Mouse (Mus musculus) kidney, postnatal 0 days (tissue): ENCODE measurements around the gene Macrod2. TPM values are rescaled to one million over a fixed set of nuclear protein-coding genes. Genes with fewer than 3 reads are reported as not detected.

Experiments used
- ATAC-seq: fragments of 200-750 bp; cut with Nextera tagmentation; replicated peaks from 2 replicates; pipeline ENCODE4 v1.8.0; 2017; ENCODE audit warnings: low read depth, moderate number of reproducible peaks, moderate TSS enrichment, moderate library complexity; ENCODE audit not compliant: low FRiP score
- DNase-seq: peaks from one replicate; pipeline ENCODE4 v3.0.0-alpha.2; 2016; ENCODE audit warnings: low spot score
- H3K27ac ChIP-seq: fragments of 300-500 bp; sonication (generic); 2 replicates; pipeline ENCODE4 v1.5.1; 2014; ENCODE audit warnings: mild to moderate bottlenecking
- H3K27me3 ChIP-seq: fragments of 300-500 bp; sonication (generic); 2 replicates; pipeline ENCODE4 v1.6.1; 2014; ENCODE audit warnings: low read length, mixed read lengths; ENCODE audit not compliant: insufficient read depth
- H3K36me3 ChIP-seq: fragments of 300-500 bp; sonication (generic); 2 replicates; pipeline ENCODE4 v1.6.1; 2014; ENCODE audit warnings: low read length, mixed read lengths; ENCODE audit not compliant: insufficient read depth
- H3K4me1 ChIP-seq: fragments of 300-500 bp; sonication (generic); replicated peaks from 2 replicates; pipeline ENCODE4 v1.6.1; 2014; ENCODE audit warnings: antibody characterized with exemption, low read length, mixed read lengths; ENCODE audit not compliant: insufficient read depth
- H3K4me2 ChIP-seq: fragments of 300-500 bp; sonication (generic); 2 replicates; pipeline ENCODE4 v1.6.1; 2014; ENCODE audit warnings: mild to moderate bottlenecking, low read length, moderate library complexity, mixed read lengths
- H3K4me3 ChIP-seq: fragments of 300-500 bp; sonication (generic); replicated peaks from 2 replicates; pipeline ENCODE4 v1.5.1; 2014; ENCODE audit warnings: low read depth, low read length
- H3K9ac ChIP-seq: fragments of 300-500 bp; sonication (generic); 2 replicates; pipeline ENCODE4 v1.6.1; 2014; ENCODE audit warnings: low read depth, low read length
- H3K9me3 ChIP-seq: fragments of 300-500 bp; sonication (generic); replicated peaks from 2 replicates; pipeline ENCODE4 v1.6.1; 2016; ENCODE audit warnings: low read length, inconsistent platforms, mixed read lengths
- CTCF ChIP-seq: IDR thresholded peaks from 2 replicates; pipeline ENCODE4 v1.5.1; 2016; ENCODE audit warnings: antibody characterized with exemption, low read depth, mild to moderate bottlenecking, moderate library complexity
- WGBS: fragments of 180-500 bp; shearing (Covaris S2); extraction: QIAGEN DNeasy Blood & Tissue Kit; methylation state at CpG from one replicate; pipeline ENCODE4 v1.1.7; 2014; 5-methylcytosine and 5-hydroxymethylcytosine counted together
- polyA plus RNA-seq: library from polyadenylated mRNA; unstranded; fragments of >200 nt; fragmentation: Nextera tagmentation; extraction: Ambion mirVana; gene quantifications from 2 replicates; pipeline ENCODE4 v1.2.1, GENCODE M21; 2015

The Macrod2 gene
- polyA plus RNA-seq, 1 experiment from 2014 or later: 28.6 TPM

DNA sequence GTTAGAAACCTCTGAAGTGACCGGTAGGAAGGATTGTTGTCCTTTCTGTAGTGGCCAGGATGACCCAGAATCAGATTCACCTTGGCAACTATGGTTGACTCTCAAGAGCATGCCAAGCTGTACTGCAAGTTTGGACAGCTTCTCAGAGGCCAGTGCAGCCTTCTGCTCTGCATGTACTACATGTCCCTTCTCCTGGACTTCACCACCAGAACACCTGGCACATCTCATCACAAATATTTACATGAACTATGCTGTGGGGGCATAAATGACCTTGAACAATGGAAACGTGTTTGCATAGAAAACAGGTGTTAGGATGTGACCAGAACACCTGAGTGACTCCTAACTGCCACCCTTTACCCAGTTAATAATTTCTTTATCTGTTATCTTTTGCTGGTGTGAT lies 957.5 kb downstream of the Macrod2 start:
- Histone ChIP-seq H3K36me3 (no peaks in the 10 kb centered on the region), H3K4me2 (no peak overlapping the region), H3K27ac (no peak overlapping the region), H3K9ac (no peak overlapping the region), H3K4me3 (no peak overlapping the region), H3K9me3 (no peaks in the 10 kb centered on the region), H3K27me3 (no peaks in the 10 kb centered on the region), H3K4me1 (no peaks in the 10 kb centered on the region)
- no peak for TF ChIP-seq CTCF
- 65% methylated on average over 2 of the region's 2 CpGs for WGBS
- DNase-seq: no peak
- no peak for ATAC-seq

DNA sequence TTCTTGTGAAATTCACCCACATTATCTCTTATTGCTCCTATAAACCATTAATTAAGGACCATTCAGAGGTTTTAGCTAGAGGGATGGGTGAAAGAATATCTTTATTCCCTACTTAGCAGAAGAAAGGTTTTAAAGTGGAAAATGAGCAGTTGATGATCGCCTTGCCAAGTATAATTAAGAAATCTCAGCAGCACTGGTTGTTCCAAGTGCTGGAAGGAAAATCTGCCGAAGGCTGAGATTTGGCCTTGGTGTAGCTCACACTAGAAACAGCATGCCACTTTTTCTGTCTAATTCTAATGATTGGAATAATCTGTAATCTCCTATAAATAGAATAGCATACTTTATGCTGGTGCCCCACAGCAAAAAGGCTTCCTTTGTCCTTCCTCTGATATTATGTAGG lies 993.5 kb downstream of the Macrod2 start:
- H3K9ac ChIP-seq: no peak overlapping the region
- WGBS: 86% methylated on average over 2 of the region's 2 CpGs
- H3K4me3 ChIP-seq: no peak overlapping the region

DNA sequence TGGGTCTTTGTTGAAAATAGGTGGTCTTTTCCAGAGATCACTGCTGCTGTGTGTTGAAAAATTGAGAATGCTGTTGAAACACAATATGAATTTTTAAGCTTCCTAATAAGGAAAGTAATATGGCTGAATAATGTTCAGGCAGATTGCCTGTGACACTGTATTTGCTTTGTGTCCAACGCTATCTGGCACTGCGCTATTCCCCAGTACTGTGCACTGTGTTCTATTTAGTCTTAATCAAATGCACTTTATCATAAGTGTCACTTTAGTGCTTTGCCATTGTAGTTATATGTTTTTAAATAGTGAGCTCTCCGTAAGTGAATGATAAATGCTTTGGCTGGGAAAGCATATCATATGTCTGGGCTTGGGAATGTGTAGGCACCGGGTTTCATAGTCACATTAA lies 996.1 kb downstream of the Macrod2 start:
- TF ChIP-seq CTCF: no peak
- DNase-seq: no peak
- Histone ChIP-seq H3K27ac (no peak overlapping the region), H3K9ac (no peak overlapping the region), H3K36me3 (no peaks in the 10 kb centered on the region), H3K4me3 (no peak overlapping the region), H3K4me2 (no peak overlapping the region), H3K4me1 (no peaks in the 10 kb centered on the region), H3K9me3 (no peaks in the 10 kb centered on the region), H3K27me3 (no peaks in the 10 kb centered on the region)
- ATAC-seq: no peak
- WGBS: 81% methylated on average over 4 of the region's 4 CpGs

More for the DNA sequence above, 993.5 kb downstream of the Macrod2 start:
- DNase-seq (no peak), ATAC-seq (no peak)
- TF ChIP-seq CTCF: no peak
- Histone ChIP-seq H3K4me2 (no peak overlapping the region), H3K27me3 (no peaks in the 10 kb centered on the region), H3K9me3 (no peaks in the 10 kb centered on the region), H3K4me1 (no peaks in the 10 kb centered on the region), H3K36me3 (no peaks in the 10 kb centered on the region), H3K27ac (no peak overlapping the region)

DNA sequence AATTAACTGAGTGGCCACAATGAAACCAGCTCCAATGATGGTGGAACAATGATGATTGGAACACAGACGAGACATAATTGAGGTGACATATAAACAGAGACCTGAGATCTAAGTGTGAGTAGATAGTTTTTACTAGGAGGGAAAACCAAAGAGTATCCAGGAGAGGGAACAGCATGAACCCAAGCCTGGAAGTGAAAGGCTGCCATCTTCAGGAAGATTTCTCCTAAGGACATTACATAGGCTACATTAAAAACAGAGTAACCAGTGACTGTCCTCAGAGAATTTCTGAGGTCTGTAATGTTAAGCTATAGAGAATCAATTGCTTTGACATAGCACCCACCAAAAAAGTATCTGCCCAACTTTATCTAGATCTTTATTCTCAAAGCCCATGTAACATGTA lies 999.7 kb downstream of the Macrod2 start:
- Histone ChIP-seq H3K9me3 (no peaks in the 10 kb centered on the region), H3K27me3 (no peaks in the 10 kb centered on the region), H3K27ac (no peak overlapping the region), H3K4me2 (no peak overlapping the region), H3K36me3 (no peaks in the 10 kb centered on the region), H3K9ac (no peak overlapping the region), H3K4me1 (no peaks in the 10 kb centered on the region), H3K4me3 (no peak overlapping the region)
- DNase-seq (peak; percentile 27), ATAC-seq (no peak)
- peak; percentile 55 for TF ChIP-seq CTCF
- WGBS: 63% methylated on average over 1 of the region's 1 CpGs

DNA sequence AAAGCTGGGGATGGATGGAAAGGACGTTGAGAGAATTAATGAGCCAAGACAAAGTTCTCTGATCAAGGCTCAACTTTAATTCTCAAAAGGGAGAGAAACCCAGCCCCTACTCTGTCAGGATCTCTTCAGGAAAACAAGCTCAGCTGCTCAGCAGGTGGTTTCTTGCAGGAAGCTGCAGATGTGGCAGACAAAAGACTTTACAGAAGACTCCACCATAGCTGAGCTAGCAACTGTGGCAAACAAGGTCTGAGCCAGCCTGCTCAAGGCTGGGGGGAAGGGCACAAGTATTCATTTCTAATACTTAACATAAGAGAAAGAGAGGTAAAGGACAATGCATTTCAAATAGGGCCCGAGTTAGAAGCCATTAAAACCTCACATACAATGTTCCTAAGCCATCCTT lies 1013.7 kb downstream of the Macrod2 start:
- WGBS: 17% methylated on average over 2 of the region's 2 CpGs
- TF ChIP-seq CTCF: no peak

DNA sequence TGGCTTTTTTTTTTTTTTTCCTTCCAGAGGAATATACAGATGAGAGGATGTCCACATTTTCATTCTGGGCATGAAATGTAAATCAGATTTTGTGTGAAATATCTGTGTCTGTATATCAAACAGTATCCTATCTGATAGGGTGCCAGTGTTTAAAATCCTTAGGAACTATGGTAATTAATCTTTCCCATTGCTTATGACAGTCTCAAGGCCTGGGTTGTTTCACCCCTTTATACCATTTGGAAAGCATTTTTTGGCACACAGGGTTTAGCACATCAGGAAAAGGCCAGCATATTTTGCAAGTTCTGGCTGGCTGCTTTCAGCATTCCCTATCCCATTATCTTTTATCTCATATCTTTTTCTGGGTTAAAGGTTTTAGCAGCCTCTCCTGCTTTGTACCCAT lies 1021.3 kb downstream of the Macrod2 start:
- TF ChIP-seq CTCF: no peak
- no peaks in the 10 kb centered on the region for H3K27me3 ChIP-seq
- H3K4me3 ChIP-seq: no peak overlapping the region
- no peak overlapping the region for H3K9ac ChIP-seq
- DNase-seq: no peak
- ATAC-seq: no peak
- H3K9me3 ChIP-seq: no peaks in the 10 kb centered on the region
- H3K27ac ChIP-seq: no peak overlapping the region
- no peak overlapping the region for H3K4me2 ChIP-seq
- H3K36me3 ChIP-seq: no peaks in the 10 kb centered on the region
- H3K4me1 ChIP-seq: no peaks in the 10 kb centered on the region

More for the DNA sequence above, 1013.7 kb downstream of the Macrod2 start:
- Histone ChIP-seq H3K4me3 (no peak overlapping the region), H3K4me1 (no peaks in the 10 kb centered on the region), H3K27me3 (no peaks in the 10 kb centered on the region), H3K9me3 (no peaks in the 10 kb centered on the region), H3K27ac (no peak overlapping the region), H3K36me3 (no peaks in the 10 kb centered on the region), H3K4me2 (no peak overlapping the region), H3K9ac (no peak overlapping the region)
- no peak for DNase-seq
- ATAC-seq: no peak

DNA sequence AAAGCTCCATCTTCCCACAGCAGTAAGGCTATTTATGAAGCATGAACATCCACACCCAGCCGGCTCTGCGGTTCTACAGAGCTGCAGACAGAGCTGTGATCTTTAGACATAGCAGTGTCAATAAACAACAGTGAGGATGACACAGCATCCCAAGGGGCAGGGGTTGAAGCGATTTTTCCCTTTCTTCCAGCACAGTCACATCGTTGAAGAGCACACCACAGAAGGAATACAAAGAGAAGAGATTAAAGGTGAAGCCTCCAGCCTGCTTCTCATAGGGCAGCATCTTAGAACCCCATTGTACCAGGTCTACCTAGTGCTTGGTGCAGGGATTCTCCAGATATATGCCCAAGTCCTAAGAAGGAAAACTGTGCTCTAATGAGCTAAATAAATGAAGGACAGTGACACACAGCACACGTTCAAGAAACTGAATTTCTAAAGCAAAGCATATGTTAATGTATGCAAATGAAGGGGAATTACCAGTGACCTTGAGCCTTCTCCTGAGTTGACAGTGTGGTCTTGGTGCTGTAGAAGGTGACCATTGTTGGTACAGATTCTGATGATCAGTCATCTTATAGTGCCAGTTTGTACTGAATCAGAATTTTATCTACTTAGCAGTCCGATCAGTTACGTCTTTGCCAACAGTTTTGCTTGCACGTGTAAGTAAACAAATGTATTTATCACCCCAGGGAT lies 1021.9 kb downstream of the Macrod2 start:
- Histone ChIP-seq H3K27me3 (no peaks in the 10 kb centered on the region), H3K4me3 (no peak overlapping the region), H3K4me2 (no peak overlapping the region), H3K27ac (no peak overlapping the region), H3K9me3 (no peaks in the 10 kb centered on the region), H3K9ac (no peak overlapping the region), H3K36me3 (no peaks in the 10 kb centered on the region), H3K4me1 (no peaks in the 10 kb centered on the region)
- DNase-seq (no peak), ATAC-seq (no peak)
- WGBS: 47% methylated on average over 8 of the region's 8 CpGs
- no peak for TF ChIP-seq CTCF
